Mouse (Mus musculus) forebrain, embryonic 13.5 days (tissue): ENCODE results near the gene Cntrl. TPM values are rescaled to one million over a fixed set of nuclear protein-coding genes. Genes with fewer than 3 reads are reported as not detected.
A peak's percentile ranks its signal among the peaks of the same experiment; 100 is the strongest.

ENCODE experiments used
- ATAC-seq: fragments of 200-750 bp; cut with Nextera tagmentation; 2 replicates; pipeline ENCODE4 v1.8.0; 2017
- H3K27ac ChIP-seq: fragments of 300-500 bp; sonication (generic); 2 replicates; pipeline ENCODE4 v1.5.1; 2015; ENCODE audit warnings: inconsistent platforms, mild to moderate bottlenecking, moderate library complexity
- H3K27me3 ChIP-seq: fragments of 300-500 bp; sonication (generic); 2 replicates; pipeline ENCODE4 v1.6.1; 2015; ENCODE audit warnings: mild to moderate bottlenecking, inconsistent platforms
- H3K36me3 ChIP-seq: fragments of 300-500 bp; sonication (generic); 2 replicates; pipeline ENCODE4 v1.6.1; 2015; ENCODE audit warnings: mild to moderate bottlenecking, inconsistent platforms; ENCODE audit not compliant: poor library complexity, severe bottlenecking
- H3K4me1 ChIP-seq: fragments of 300-500 bp; sonication (generic); 2 replicates; pipeline ENCODE4 v1.6.1; 2015; ENCODE audit warnings: inconsistent platforms
- H3K4me2 ChIP-seq: fragments of 300-500 bp; sonication (generic); 2 replicates; pipeline ENCODE4 v1.6.1; 2015; ENCODE audit warnings: inconsistent platforms, mild to moderate bottlenecking, moderate library complexity
- H3K4me3 ChIP-seq: fragments of 300-500 bp; sonication (generic); 2 replicates; pipeline ENCODE4 v1.5.1; 2015; ENCODE audit warnings: mild to moderate bottlenecking, inconsistent platforms
- H3K9ac ChIP-seq: fragments of 300-500 bp; sonication (generic); 2 replicates; pipeline ENCODE4 v1.6.1; 2015; ENCODE audit warnings: mild to moderate bottlenecking, inconsistent platforms
- H3K9me3 ChIP-seq: fragments of 300-500 bp; sonication (generic); replicated peaks from 2 replicates; pipeline ENCODE4 v1.6.1; 2016; ENCODE audit warnings: inconsistent platforms
- WGBS: fragments of 180-500 bp; shearing (Covaris S2); methylation state at CpG from one replicate; pipeline ENCODE4 v1.1.7; 2015; 5-methylcytosine and 5-hydroxymethylcytosine counted together
- polyA plus RNA-seq: library from polyadenylated mRNA; unstranded; fragments of >200 nt; fragmentation: Nextera tagmentation; extraction: Ambion mirVana; gene quantifications from 2 replicates; pipeline ENCODE4 v1.2.1, GENCODE M21; 2015

Gene Cntrl
- polyA plus RNA-seq, 1 experiment from 2014 or later = 27.8 TPM

DNA sequence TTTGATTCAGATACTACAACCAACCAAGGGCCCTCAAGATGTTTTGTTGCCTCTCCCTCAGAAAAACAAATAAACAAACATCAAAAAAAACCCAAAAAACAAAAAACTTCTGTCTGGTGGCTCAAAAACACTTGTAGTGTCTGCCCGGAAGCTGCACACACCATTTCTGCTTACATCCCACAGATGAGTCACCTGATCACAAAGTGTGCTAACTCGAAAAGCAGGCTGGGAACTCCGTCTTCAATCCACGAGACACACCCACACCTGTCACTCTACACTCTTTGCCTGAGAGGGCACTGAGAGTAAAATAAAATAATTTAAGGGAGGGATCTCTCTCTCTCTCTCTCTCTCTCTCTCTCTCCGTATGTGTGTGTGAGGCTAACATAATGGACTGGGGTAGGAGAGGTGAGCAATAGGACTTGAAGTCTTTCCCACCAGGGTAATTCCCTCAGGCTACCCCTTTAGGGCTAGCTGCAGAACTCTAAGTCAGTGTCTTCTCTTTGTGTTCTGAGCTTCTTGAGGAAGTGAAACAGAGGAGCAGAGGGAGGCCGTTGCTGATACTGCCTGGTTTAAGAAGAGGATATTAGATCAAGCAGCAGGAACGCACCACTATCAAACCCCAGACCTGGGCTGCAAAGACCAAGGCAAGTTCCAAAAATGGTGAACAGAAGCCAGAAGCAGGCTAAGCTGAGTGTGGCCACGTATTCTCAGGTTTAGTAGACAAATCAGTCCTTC lies 99.8 kb downstream of the Cntrl start:
- WGBS = 74% methylated on average over 8 of the region's 8 CpGs

DNA sequence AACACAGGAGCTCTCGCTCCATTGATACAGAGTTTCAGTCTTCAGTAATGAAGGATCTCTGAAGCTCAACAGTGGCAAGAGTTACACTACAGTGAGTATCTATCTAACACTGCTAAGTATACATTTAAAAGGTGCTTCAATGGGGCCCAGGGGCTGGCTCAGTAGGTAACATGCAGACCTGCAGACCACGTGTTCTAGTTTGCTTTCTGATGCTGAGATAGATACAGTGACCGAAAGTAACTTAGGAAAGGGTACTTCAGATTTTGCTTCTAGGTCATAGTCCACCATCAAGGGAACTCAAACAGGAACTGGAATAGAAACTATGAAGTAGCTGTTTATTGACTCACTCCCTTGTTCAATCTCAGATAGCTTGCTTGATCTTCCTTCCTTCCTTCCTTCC lies 102.4 kb downstream of the Cntrl start:
- 74% methylated on average over 3 of the region's 3 CpGs for WGBS
- Histone ChIP-seq H3K36me3 (no peaks in the 10 kb centered on the region), H3K4me1 (peaks cover 13% of the 10 kb centered on the region), H3K4me2 (no peak overlapping the region), H3K27me3 (no peaks in the 10 kb centered on the region), H3K27ac (no peak overlapping the region), H3K9me3 (no peaks in the 10 kb centered on the region), H3K4me3 (no peak overlapping the region), H3K9ac (no peak overlapping the region)
- ATAC-seq = no peak

More for the DNA sequence above, 99.8 kb downstream of the Cntrl start:
- no peaks in the 10 kb centered on the region for H3K9me3 ChIP-seq
- no peak overlapping the region for H3K9ac ChIP-seq
- H3K4me1 ChIP-seq = no peaks in the 10 kb centered on the region
- no peak for ATAC-seq
- no peaks in the 10 kb centered on the region for H3K36me3 ChIP-seq
- H3K27me3 ChIP-seq = 0 out of 2 replicates have a peak, but pooled peaks cover 4% of the 10 kb centered on the region
- no peak overlapping the region for H3K4me3 ChIP-seq
- H3K27ac ChIP-seq = no peak overlapping the region
- no peak overlapping the region for H3K4me2 ChIP-seq

DNA sequence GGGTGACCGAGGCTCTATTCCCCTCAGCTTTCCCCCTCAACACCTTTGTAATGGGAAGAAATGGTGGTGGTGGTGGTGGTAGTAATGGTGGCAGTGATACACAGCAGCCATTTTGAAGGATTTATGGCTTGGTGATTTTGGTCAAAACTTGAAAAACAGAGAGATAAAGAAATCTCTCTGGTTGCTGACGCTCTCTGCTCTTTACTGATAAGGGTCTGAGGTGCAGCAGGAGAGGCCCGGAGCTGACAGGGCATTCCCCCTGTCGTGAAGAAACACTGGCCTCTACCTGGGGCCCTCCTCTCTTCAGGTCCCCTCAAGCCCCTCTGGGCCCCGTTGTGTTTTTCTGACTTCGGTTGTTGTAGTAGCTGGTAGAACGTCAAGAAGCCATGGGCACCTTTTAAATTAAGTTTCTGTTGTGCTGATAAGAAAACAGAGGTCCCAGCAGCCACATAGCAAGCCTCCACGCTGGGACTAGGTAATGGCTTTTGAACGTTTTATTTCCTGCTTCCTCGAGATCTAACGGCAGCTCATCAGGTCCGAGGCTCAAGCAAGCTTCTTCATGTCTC lies 104.1 kb downstream of the Cntrl start:
- Histone ChIP-seq H3K9me3 (no peaks in the 10 kb centered on the region), H3K4me2 (no peak overlapping the region), H3K4me1 (peaks cover 13% of the 10 kb centered on the region), H3K27me3 (no peaks in the 10 kb centered on the region), H3K4me3 (no peak overlapping the region), H3K9ac (no peak overlapping the region), H3K36me3 (no peaks in the 10 kb centered on the region), H3K27ac (no peak overlapping the region)
- ATAC-seq = no peak
- 89% methylated on average over 12 of the region's 12 CpGs for WGBS

DNA sequence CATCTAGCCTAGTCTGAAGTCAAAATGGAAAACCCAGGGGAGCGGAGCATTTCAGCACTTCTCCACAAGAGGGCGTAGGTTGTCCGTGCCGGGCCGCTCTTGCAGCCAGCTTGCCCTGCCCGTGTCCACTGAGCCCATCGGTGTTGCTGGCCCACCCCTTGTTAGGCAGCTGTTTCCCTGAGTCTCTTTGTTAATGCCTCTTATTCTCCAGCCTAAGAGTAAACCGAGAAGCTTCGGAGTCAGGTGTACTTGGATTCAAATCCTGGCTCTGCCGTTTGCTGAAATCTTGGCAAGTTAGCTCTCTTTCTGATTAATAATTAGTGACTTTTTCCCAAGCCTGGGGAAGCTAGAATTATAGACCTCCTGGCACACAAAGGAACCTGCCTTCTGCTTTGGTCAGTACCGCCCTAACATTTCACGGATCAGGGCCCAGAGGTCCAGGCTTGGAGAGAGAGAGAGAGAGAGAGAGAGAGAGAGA lies 105.6 kb downstream of the Cntrl start:
- peak overlapping the region; percentile 46 for H3K4me2 ChIP-seq
- WGBS = under 1% methylated on average over 12 of the region's 12 CpGs
- no peaks in the 10 kb centered on the region for H3K36me3 ChIP-seq
- H3K9me3 ChIP-seq = no peaks in the 10 kb centered on the region
- no peak overlapping the region for H3K27ac ChIP-seq
- H3K9ac ChIP-seq = no peak overlapping the region
- H3K4me3 ChIP-seq = no peak overlapping the region
- peak; percentile 81 for ATAC-seq
- no peaks in the 10 kb centered on the region for H3K27me3 ChIP-seq
- H3K4me1 ChIP-seq = peaks cover 13% of the 10 kb centered on the region

DNA sequence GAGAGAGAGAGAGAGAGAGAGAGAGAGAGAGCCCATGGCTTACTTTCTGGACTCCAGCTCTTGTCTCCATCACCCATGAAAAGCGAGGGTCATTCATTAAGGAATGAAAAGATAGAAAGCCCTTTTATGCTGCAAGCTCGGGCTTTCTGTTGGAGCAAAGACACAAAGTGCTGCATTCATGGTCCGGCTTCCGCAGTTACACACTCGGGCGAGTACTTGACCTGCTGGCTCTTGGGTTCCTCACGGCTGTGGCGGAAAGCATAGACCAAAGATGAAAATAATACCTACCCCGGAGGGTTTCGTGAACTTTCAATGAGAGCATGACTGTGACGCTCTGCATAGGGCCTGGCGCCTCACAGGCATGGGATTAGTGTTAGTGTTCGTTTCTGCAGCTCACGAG lies 106.1 kb downstream of the Cntrl start:
- no peak for ATAC-seq
- WGBS = 12% methylated on average over 14 of the region's 14 CpGs
- Histone ChIP-seq H3K4me3 (no peak overlapping the region), H3K9ac (no peak overlapping the region), H3K4me2 (peak overlapping the region; percentile 46), H3K27ac (no peak overlapping the region), H3K27me3 (no peaks in the 10 kb centered on the region), H3K4me1 (peaks cover 13% of the 10 kb centered on the region), H3K36me3 (no peaks in the 10 kb centered on the region), H3K9me3 (no peaks in the 10 kb centered on the region)

DNA sequence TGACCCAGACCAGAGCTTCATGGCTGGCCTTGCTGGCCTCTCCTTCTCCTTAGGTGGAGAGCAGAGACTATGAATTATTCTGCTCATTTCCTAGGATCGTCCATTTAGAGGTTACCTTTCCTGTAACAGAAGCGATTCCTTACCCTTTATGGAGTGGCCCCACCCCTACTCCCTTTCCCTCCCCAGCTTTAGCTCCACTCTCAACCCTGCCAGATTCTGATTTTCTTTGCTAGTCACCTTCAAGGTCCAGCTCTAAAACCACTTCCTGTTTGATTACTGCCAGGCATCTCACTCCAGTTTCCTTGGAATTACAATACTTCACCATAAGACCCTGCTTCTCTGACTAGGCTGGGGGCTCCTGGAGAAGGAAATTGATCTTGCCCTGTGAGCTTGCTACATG lies 107.4 kb downstream of the Cntrl start:
- Histone ChIP-seq H3K4me1 (peaks cover 13% of the 10 kb centered on the region), H3K36me3 (no peaks in the 10 kb centered on the region), H3K9ac (no peak overlapping the region), H3K4me3 (no peak overlapping the region), H3K27ac (no peak overlapping the region), H3K9me3 (no peaks in the 10 kb centered on the region), H3K27me3 (no peaks in the 10 kb centered on the region), H3K4me2 (no peak overlapping the region)
- ATAC-seq = no peak
- WGBS = 92% methylated on average over 2 of the region's 2 CpGs

DNA sequence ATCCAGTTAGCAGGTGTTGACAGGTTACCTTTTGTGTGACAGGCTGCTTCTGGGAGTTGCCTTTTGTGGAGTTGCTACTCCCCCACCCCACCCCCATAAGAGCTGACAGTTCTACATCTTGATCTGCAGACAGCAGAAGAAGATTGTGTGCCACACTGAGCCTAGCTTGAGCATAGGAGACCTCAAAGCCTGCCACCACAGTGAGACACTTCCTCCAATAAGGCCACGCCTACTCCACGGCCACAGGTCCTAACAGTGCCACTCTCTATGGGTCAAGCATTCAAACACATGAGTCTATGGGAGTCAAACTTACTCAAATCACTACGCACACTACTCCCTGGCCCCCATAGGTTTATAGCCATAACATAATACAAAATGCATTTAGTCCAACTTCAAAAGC lies 109.4 kb downstream of the Cntrl start:
- ATAC-seq = no peak
- no peak overlapping the region for H3K27ac ChIP-seq
- WGBS = 98% methylated on average over 3 of the region's 3 CpGs
- H3K9ac ChIP-seq = no peak overlapping the region
- H3K27me3 ChIP-seq = no peaks in the 10 kb centered on the region
- no peaks in the 10 kb centered on the region for H3K36me3 ChIP-seq
- no peak overlapping the region for H3K4me3 ChIP-seq
- no peak overlapping the region for H3K4me2 ChIP-seq
- H3K9me3 ChIP-seq = no peaks in the 10 kb centered on the region
- H3K4me1 ChIP-seq = peaks cover 13% of the 10 kb centered on the region

DNA sequence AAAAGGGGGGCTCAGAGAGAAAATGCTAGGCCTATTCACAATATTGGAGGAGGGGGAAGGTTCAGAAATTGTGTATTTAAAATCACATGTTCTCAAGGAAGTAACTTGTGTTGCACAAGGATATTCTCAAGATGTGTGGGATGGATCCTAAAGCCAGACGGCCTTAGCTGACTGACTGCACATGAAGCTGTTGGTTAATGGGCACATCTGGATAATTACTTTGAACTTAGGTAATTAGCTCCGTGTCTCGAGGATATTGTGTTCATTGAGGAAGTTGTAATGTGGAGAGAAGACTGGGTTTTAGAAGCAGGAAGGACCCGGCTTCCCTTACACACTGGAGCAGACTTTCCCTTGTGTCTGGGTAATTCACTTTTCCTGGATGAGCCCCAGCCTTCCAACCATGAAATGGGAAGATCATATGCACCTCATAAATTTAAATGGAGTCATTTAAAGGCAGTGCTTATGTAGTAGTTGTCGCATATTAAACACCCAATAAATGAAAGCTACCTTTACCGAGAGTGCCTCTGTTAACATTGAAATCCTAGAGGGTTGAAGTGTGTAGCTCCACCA lies 113.6 kb downstream of the Cntrl start:
- no peak for ATAC-seq
- Histone ChIP-seq H3K27ac (no peak overlapping the region), H3K27me3 (no peaks in the 10 kb centered on the region), H3K4me3 (no peak overlapping the region), H3K4me1 (no peaks in the 10 kb centered on the region), H3K36me3 (no peaks in the 10 kb centered on the region), H3K9ac (no peak overlapping the region), H3K9me3 (no peaks in the 10 kb centered on the region), H3K4me2 (no peak overlapping the region)
- 69% methylated on average over 6 of the region's 6 CpGs for WGBS

- Histone ChIP-seq H3K9me3 (no peaks in the 10 kb centered on the region), H3K27ac (no peak overlapping the region), H3K4me1 (no peaks in the 10 kb centered on the region), H3K27me3 (no peaks in the 10 kb centered on the region), H3K9ac (no peak overlapping the region), H3K4me3 (no peak overlapping the region), H3K4me2 (no peak overlapping the region), H3K36me3 (no peaks in the 10 kb centered on the region)
- 92% methylated on average over 15 of the region's 15 CpGs for WGBS
- no peak for ATAC-seq
These were observed 115.0 kb downstream of the Cntrl start for GRCm38 (mm10) chr2:35224285-35224684.

DNA sequence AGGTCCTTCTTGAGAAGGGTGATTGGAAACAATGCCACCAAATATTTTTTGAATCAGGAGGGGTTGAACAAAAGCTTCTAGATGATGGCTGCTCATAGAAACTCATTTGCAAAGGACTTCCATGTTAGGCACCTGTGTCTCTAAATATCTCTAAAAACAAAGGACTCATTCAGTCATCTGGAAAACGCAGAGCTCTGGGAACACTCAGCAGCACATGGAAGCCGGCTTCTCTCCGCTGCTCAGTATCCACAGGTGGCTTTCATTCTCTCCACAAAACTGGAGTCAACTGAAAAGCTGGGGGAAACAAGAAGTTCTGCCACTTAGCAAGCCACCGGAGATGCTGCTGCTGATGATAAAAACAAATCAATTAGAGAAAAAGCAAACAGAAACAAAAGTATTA lies 118.9 kb downstream of the Cntrl start:
- Histone ChIP-seq H3K36me3 (no peaks in the 10 kb centered on the region), H3K9me3 (no peaks in the 10 kb centered on the region), H3K4me3 (no peak overlapping the region), H3K27me3 (no peaks in the 10 kb centered on the region), H3K4me1 (peaks cover 4% of the 10 kb centered on the region; the same call in 1 of the 2 replicates), H3K27ac (no peak overlapping the region), H3K9ac (no peak overlapping the region), H3K4me2 (no peak overlapping the region)
- 26% methylated on average over 4 of the region's 4 CpGs for WGBS
- ATAC-seq = no peak
